ENCODE assay signal across 7 mouse cellular contexts in genomic region chr8:95331720-95332436, GRCm38 (mm10). TPM values are rescaled to one million over a fixed set of nuclear protein-coding genes. Genes with fewer than 3 reads are reported as not detected.
A peak's percentile ranks its signal among the peaks of the same experiment; 100 is the strongest.
DNase-seq lines count a peak whose midpoint lies in the region; ATAC-seq lines count a peak whose summit lies in the region.

Zfp319 (minus strand) TSS chr8:95331950.
Usb1 (plus strand) TSS chr8:95332284.

- H3K36me3 ChIP-seq in intestine, embryonic 15.5 days, result peaks cover 29% of the 10 kb centered on the region
- H3K36me3 ChIP-seq in midbrain, embryonic 10.5 days, result peaks cover 46% of the 10 kb centered on the region

- 0 out of 2 replicates have a peak, but pooled peaks cover 16% of the 10 kb centered on the region for H3K4me1 ChIP-seq in intestine, embryonic 15.5 days (replicated peaks)
- H3K4me1 ChIP-seq in midbrain, embryonic 10.5 days, result peaks cover 26% of the 10 kb centered on the region

- peak within 1 kb of the TSS; percentile 94 for H3K9ac ChIP-seq in intestine, embryonic 15.5 days

- under 1% methylated on average over 73 of the region's 80 CpGs for WGBS in intestine, embryonic 15.5 days
- WGBS in midbrain, embryonic 10.5 days, result under 1% methylated on average over 76 of the region's 80 CpGs

- no peaks in the 10 kb centered on the region for H3K9me3 ChIP-seq in intestine, embryonic 15.5 days
- no peaks in the 10 kb centered on the region for H3K9me3 ChIP-seq in midbrain, embryonic 10.5 days (replicated peaks)

- H3K27ac ChIP-seq in intestine, embryonic 15.5 days, result peak within 1 kb of the TSS; percentile 99
- H3K27ac ChIP-seq in midbrain, embryonic 10.5 days (replicated peaks), result peak within 1 kb of the TSS; percentile 97

- ATAC-seq in intestine, embryonic 15.5 days, result peak; percentile 97

- peak within 1 kb of the TSS; percentile 82 for H3K4me3 ChIP-seq in intestine, embryonic 15.5 days (replicated peaks)
- peak within 1 kb of the TSS; percentile 91 for H3K4me3 ChIP-seq in midbrain, embryonic 10.5 days

- peak; percentile 96 to 98 for DNase-seq in adrenal gland, adult (ENCODE audit: inconsistent age in 2 of 2, low spot score in 1 of 2)
- DNase-seq in embryo, embryonic 10.5 days (ENCODE audit: low spot score), result peak; percentile 96
- peak; percentile 93 for DNase-seq in gastrocnemius, postnatal 25 days
- DNase-seq in left cerebral cortex, postnatal 25 days (ENCODE audit: low spot score in 2 of 2), result peak; percentile 93 to 94
- peak; percentile 97 for DNase-seq in midbrain, embryonic 10.5 days (ENCODE audit: low spot score)
- DNase-seq in right cerebral cortex, postnatal 4 days, result peak; percentile 93

- peak within 1 kb of the TSS; percentile 82 for H3K4me2 ChIP-seq in intestine, embryonic 15.5 days (replicated peaks)

- intact Hi-C loops in left cerebral cortex, postnatal 25 days (cut with DNase I), result loop anchor here (1.0 to 5.0 kb wide), 2 partner anchors 78 to 100 kb away; partner anchors contain the start of gene Cfap20

- no peaks in the 10 kb centered on the region for H3K27me3 ChIP-seq in intestine, embryonic 15.5 days (replicated peaks)
- 0 out of 2 replicates have a peak, but pooled peaks cover 8% of the 10 kb centered on the region for H3K27me3 ChIP-seq in midbrain, embryonic 10.5 days (ENCODE audit: low read depth, poor library complexity, severe bottlenecking)

RNA-seq across cellular contexts. Expression of gene Zfp319, which starts in this region (rescaled TPM):
- 1 to 10 TPM; 3.3 to 3.4 TPM for total RNA-seq in gastrocnemius, postnatal 25 days (2021)
- polyA plus RNA-seq in intestine, embryonic 15.5 days (2015; fragmentation: Nextera tagmentation; extraction: Ambion mirVana), result 5.7 and 5.9 TPM in 2 replicates
- 10 to 100 TPM; 15.0 to 17.5 TPM for total RNA-seq in left cerebral cortex, postnatal 25 days (2021)
- polyA plus RNA-seq in midbrain, embryonic 10.5 days (2016; fragmentation: Nextera tagmentation; extraction: Ambion mirVana), result 11.1 and 14.1 TPM in 2 replicates

RNA-seq across cellular contexts. Expression of gene Usb1, which starts in this region (rescaled TPM):
- 1 to 10 TPM; 5.1 TPM for total RNA-seq in gastrocnemius, postnatal 25 days (2021)
- polyA plus RNA-seq in intestine, embryonic 15.5 days (2015; fragmentation: Nextera tagmentation; extraction: Ambion mirVana), result 40.1 and 41.2 TPM in 2 replicates
- 10 to 100 TPM; 13.5 to 14.0 TPM for total RNA-seq in left cerebral cortex, postnatal 25 days (2021)
- 47.7 and 50.1 TPM in 2 replicates for polyA plus RNA-seq in midbrain, embryonic 10.5 days (2016; fragmentation: Nextera tagmentation; extraction: Ambion mirVana)

Comparison
In these comparisons a context has a peak if more than half of its experiments do, and no peak if none do; other contexts are left out.
1. Peak in every context shown above with its lines: DNase-seq, ATAC-seq, H3K4me3 ChIP-seq and H3K27ac ChIP-seq.